Mouse (Mus musculus): ENCODE data around the gene Cyp11a1. TPM values are rescaled to one million over a fixed set of nuclear protein-coding genes. Genes with fewer than 3 reads are reported as not detected.

Gene Cyp11a1
- polyA plus RNA-seq, 1 experiment from 2014 or later: 0.13 TPM

- no peak overlapping the region for H3K4me3 ChIP-seq (ENCODE audit: low read depth, low read length)
- no peak for TF ChIP-seq CTCF (IDR thresholded peaks at IDR 0.05; ENCODE audit: low read depth)
- no peaks in the 10 kb centered on the region for H3K27me3 ChIP-seq (ENCODE audit: insufficient read depth, low read length)
- H3K9me3 ChIP-seq (ENCODE audit: low read depth, low read length): no peaks in the 10 kb centered on the region
- H3K4me1 ChIP-seq (ENCODE audit: insufficient read depth): no peaks in the 10 kb centered on the region
- no peak overlapping the region for H3K9ac ChIP-seq
- peak; percentile 29 for DNase-seq
- no peaks in the 10 kb centered on the region for H3K36me3 ChIP-seq (ENCODE audit: insufficient read depth)
- no peak overlapping the region for H3K4me2 ChIP-seq
- no peak for ATAC-seq (ENCODE audit: insufficient read depth)
- WGBS: 43% methylated on average over 17 of the region's 17 CpGs
- no peak overlapping the region for H3K27ac ChIP-seq (ENCODE audit: low read depth)
These were observed 44.1 kb upstream of the Cyp11a1 start for GRCm38 (mm10) chr9:57961863-57962778.

- Histone ChIP-seq H3K4me3 (ENCODE audit: low read depth, low read length) (no peak overlapping the region), H3K9me3 (ENCODE audit: low read depth, low read length) (no peaks in the 10 kb centered on the region), H3K27ac (ENCODE audit: low read depth) (no peak overlapping the region), H3K4me2 (no peak overlapping the region), H3K27me3 (ENCODE audit: insufficient read depth, low read length) (no peaks in the 10 kb centered on the region), H3K36me3 (ENCODE audit: insufficient read depth) (no peaks in the 10 kb centered on the region), H3K9ac (no peak overlapping the region), H3K4me1 (ENCODE audit: insufficient read depth) (no peaks in the 10 kb centered on the region)
- DNase-seq (no peak), ATAC-seq (ENCODE audit: insufficient read depth) (no peak)
- TF ChIP-seq CTCF (IDR thresholded peaks at IDR 0.05; ENCODE audit: low read depth): no peak
- WGBS: 79% methylated on average over 4 of the region's 4 CpGs
These were observed 42.8 kb upstream of the Cyp11a1 start for GRCm38 (mm10) chr9:57963249-57963997.

GRCm38 (mm10) chr9:57963998-57964395, 42.2 kb upstream of the Cyp11a1 start:
- no peak overlapping the region for H3K4me3 ChIP-seq (ENCODE audit: low read depth, low read length)
- H3K27ac ChIP-seq (ENCODE audit: low read depth): no peak overlapping the region
- no peak overlapping the region for H3K9ac ChIP-seq
- no peaks in the 10 kb centered on the region for H3K9me3 ChIP-seq (ENCODE audit: low read depth, low read length)
- DNase-seq (no peak), ATAC-seq (ENCODE audit: insufficient read depth) (no peak)
- no peak for TF ChIP-seq CTCF (IDR thresholded peaks at IDR 0.05; ENCODE audit: low read depth)
- H3K36me3 ChIP-seq (ENCODE audit: insufficient read depth): no peaks in the 10 kb centered on the region
- H3K4me1 ChIP-seq (ENCODE audit: insufficient read depth): no peaks in the 10 kb centered on the region
- H3K27me3 ChIP-seq (ENCODE audit: insufficient read depth, low read length): no peaks in the 10 kb centered on the region
- 79% methylated on average over 5 of the region's 5 CpGs for WGBS
- H3K4me2 ChIP-seq: no peak overlapping the region

GRCm38 (mm10) chr9:57964528-57965250, 41.5 kb upstream of the Cyp11a1 start:
- TF ChIP-seq CTCF (IDR thresholded peaks at IDR 0.05; ENCODE audit: low read depth): no peak
- no peak overlapping the region for H3K4me2 ChIP-seq
- DNase-seq (no peak), ATAC-seq (ENCODE audit: insufficient read depth) (no peak)
- H3K36me3 ChIP-seq (ENCODE audit: insufficient read depth): no peaks in the 10 kb centered on the region
- no peak overlapping the region for H3K9ac ChIP-seq
- H3K27me3 ChIP-seq (ENCODE audit: insufficient read depth, low read length): no peaks in the 10 kb centered on the region
- no peak overlapping the region for H3K27ac ChIP-seq (ENCODE audit: low read depth)
- H3K4me1 ChIP-seq (ENCODE audit: insufficient read depth): no peaks in the 10 kb centered on the region
- no peaks in the 10 kb centered on the region for H3K9me3 ChIP-seq (ENCODE audit: low read depth, low read length)
- 75% methylated on average over 6 of the region's 6 CpGs for WGBS
- H3K4me3 ChIP-seq (ENCODE audit: low read depth, low read length): no peak overlapping the region

GRCm38 (mm10) chr9:57965281-57966185, 40.7 kb upstream of the Cyp11a1 start:
- no peak for TF ChIP-seq CTCF (IDR thresholded peaks at IDR 0.05; ENCODE audit: low read depth)
- Histone ChIP-seq H3K4me3 (ENCODE audit: low read depth, low read length) (no peak overlapping the region), H3K4me2 (no peak overlapping the region), H3K4me1 (ENCODE audit: insufficient read depth) (no peaks in the 10 kb centered on the region), H3K9ac (no peak overlapping the region), H3K36me3 (ENCODE audit: insufficient read depth) (no peaks in the 10 kb centered on the region), H3K9me3 (ENCODE audit: low read depth, low read length) (no peaks in the 10 kb centered on the region), H3K27ac (ENCODE audit: low read depth) (no peak overlapping the region), H3K27me3 (ENCODE audit: insufficient read depth, low read length) (no peaks in the 10 kb centered on the region)
- no peak for DNase-seq
- 50% methylated on average over 12 of the region's 12 CpGs for WGBS
- ATAC-seq (ENCODE audit: insufficient read depth): no peak

GRCm38 (mm10) chr9:57967237-57967960, 38.8 kb upstream of the Cyp11a1 start:
- Histone ChIP-seq H3K27me3 (ENCODE audit: insufficient read depth, low read length) (no peaks in the 10 kb centered on the region), H3K4me1 (ENCODE audit: insufficient read depth) (no peaks in the 10 kb centered on the region), H3K9me3 (ENCODE audit: low read depth, low read length) (no peaks in the 10 kb centered on the region), H3K9ac (no peak overlapping the region), H3K36me3 (ENCODE audit: insufficient read depth) (no peaks in the 10 kb centered on the region), H3K4me2 (no peak overlapping the region), H3K4me3 (ENCODE audit: low read depth, low read length) (no peak overlapping the region), H3K27ac (ENCODE audit: low read depth) (no peak overlapping the region)
- no peak for TF ChIP-seq CTCF (IDR thresholded peaks at IDR 0.05; ENCODE audit: low read depth)
- WGBS: 69% methylated on average over 14 of the region's 14 CpGs
- no peak for ATAC-seq (ENCODE audit: insufficient read depth)
- DNase-seq: no peak
